Mouse (Mus musculus): ENCODE results near the gene Gm21962. TPM values are rescaled to one million over a fixed set of nuclear protein-coding genes. Genes with fewer than 3 reads are reported as not detected.
A peak's percentile ranks its signal among the peaks of the same experiment; 100 is the strongest.

The Gm21962 gene
- polyA plus RNA-seq, 1 experiment from 2014 or later: not detected

DNA sequence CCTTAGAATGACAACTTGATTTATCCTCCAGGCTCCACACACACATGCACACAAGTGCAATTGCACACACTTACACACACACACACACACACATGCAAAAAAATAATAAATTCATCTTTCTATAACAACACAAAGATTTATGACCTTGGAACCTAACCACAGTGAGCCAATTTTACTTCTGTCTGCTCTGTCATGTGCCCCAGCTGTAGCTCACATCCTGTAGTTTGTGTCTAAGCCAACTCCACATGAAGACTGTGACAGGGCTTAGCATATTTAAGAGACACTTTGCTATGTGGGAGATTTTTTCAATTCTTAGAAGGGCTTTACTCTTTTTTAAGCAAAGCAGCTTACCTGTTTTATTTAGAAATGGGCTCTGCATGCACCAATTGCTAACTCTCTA is 20.2 kb downstream of the Gm21962 start:
- Histone ChIP-seq H3K36me3 (ENCODE audit: insufficient read depth, low read length) (no peaks in the 10 kb centered on the region), H3K4me3 (ENCODE audit: low read length) (no peak overlapping the region), H3K4me2 (replicated peaks; ENCODE audit: low read depth, low read length) (no peak overlapping the region), H3K9me3 (ENCODE audit: low read length) (no peaks in the 10 kb centered on the region), H3K9ac (replicated peaks; ENCODE audit: low read length) (no peak overlapping the region), H3K4me1 (ENCODE audit: insufficient read depth, low read length) (no peaks in the 10 kb centered on the region), H3K27ac (ENCODE audit: low read length) (no peak overlapping the region), H3K27me3 (ENCODE audit: insufficient read depth, low read length) (no peaks in the 10 kb centered on the region)
- no peak for ATAC-seq (ENCODE audit: low FRiP score, low TSS enrichment)

DNA sequence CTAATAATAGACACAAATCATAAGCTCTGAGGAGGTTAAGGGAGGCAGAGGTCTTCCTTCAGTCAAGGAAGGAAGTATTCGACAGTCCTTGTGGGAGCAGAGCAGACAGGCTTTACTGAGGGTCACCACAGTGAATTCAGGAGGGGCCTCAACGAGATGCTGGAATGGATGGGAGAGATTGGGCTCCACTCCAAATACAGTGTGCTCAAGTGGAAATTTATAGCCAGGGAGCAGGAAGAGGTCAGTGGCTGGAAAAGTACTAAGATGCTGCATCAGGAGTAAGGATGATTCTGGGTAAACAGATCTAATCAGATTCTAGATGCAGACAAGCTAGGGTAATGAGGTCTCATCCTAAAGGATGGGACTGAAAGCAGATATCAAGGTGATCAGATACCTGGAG is 44.6 kb downstream of the Gm21962 start:
- WGBS: 0% methylated on average over 2 of the region's 2 CpGs
- H3K4me3 ChIP-seq (ENCODE audit: low read length): no peak overlapping the region
- H3K9me3 ChIP-seq (ENCODE audit: low read length): no peaks in the 10 kb centered on the region
- peak overlapping the region; percentile 59 for H3K27ac ChIP-seq (ENCODE audit: low read length)
- H3K36me3 ChIP-seq (ENCODE audit: insufficient read depth, low read length): no peaks in the 10 kb centered on the region
- H3K4me1 ChIP-seq (ENCODE audit: insufficient read depth, low read length): peaks cover 15% of the 10 kb centered on the region
- peak; percentile 93 for ATAC-seq (ENCODE audit: low FRiP score, low TSS enrichment)
- H3K27me3 ChIP-seq (ENCODE audit: insufficient read depth, low read length): no peaks in the 10 kb centered on the region
- no peak overlapping the region for H3K9ac ChIP-seq (replicated peaks; ENCODE audit: low read length)
- H3K4me2 ChIP-seq (replicated peaks; ENCODE audit: low read depth, low read length): no peak overlapping the region

GRCm38 (mm10) chr3:137716573-137717157 is 45.3 kb downstream of the Gm21962 start:
- Histone ChIP-seq H3K27me3 (ENCODE audit: insufficient read depth, low read length) (no peaks in the 10 kb centered on the region), H3K4me3 (ENCODE audit: low read length) (no peak overlapping the region), H3K36me3 (ENCODE audit: insufficient read depth, low read length) (no peaks in the 10 kb centered on the region), H3K4me1 (ENCODE audit: insufficient read depth, low read length) (peaks cover 15% of the 10 kb centered on the region), H3K4me2 (replicated peaks; ENCODE audit: low read depth, low read length) (no peak overlapping the region), H3K27ac (ENCODE audit: low read length) (peak overlapping the region; percentile 59; the same call in 1 of the 2 replicates), H3K9me3 (ENCODE audit: low read length) (no peaks in the 10 kb centered on the region), H3K9ac (replicated peaks; ENCODE audit: low read length) (no peak overlapping the region)
- 41% methylated on average over 3 of the region's 3 CpGs for WGBS
- no peak for ATAC-seq (ENCODE audit: low FRiP score, low TSS enrichment)

Small RNA genes within 50 kb of the gene (microRNA-seq; reads per million reads assigned to microRNA genes)
- not detected for gene Gm22468

Other genes with a start within 250 kb of the Gm21962 start
- gene Ddit4l, start 49.9 kb upstream of the Gm21962 start, polyA plus RNA-seq (2015; fragmentation: Nextera tagmentation; extraction: Ambion mirVana): 15.3 and 17.1 TPM in 2 replicates
- 1,893 and 1,900 TPM in 2 replicates for gene H2afz, start 193.0 kb downstream of the Gm21962 start, polyA plus RNA-seq (2015; fragmentation: Nextera tagmentation; extraction: Ambion mirVana)
- 6.3 and 7.6 TPM in 2 replicates for gene Dnajb14, start 196.2 kb downstream of the Gm21962 start, polyA plus RNA-seq (2015; fragmentation: Nextera tagmentation; extraction: Ambion mirVana)
- gene Lamtor3, start 247.0 kb downstream of the Gm21962 start, polyA plus RNA-seq (2015; fragmentation: Nextera tagmentation; extraction: Ambion mirVana): 118 and 125 TPM in 2 replicates

Measured in kidney, embryonic 16.5 days (tissue).